Mouse (Mus musculus): ENCODE measurements around the gene Gm49387.

Gm49387 gene

DNA sequence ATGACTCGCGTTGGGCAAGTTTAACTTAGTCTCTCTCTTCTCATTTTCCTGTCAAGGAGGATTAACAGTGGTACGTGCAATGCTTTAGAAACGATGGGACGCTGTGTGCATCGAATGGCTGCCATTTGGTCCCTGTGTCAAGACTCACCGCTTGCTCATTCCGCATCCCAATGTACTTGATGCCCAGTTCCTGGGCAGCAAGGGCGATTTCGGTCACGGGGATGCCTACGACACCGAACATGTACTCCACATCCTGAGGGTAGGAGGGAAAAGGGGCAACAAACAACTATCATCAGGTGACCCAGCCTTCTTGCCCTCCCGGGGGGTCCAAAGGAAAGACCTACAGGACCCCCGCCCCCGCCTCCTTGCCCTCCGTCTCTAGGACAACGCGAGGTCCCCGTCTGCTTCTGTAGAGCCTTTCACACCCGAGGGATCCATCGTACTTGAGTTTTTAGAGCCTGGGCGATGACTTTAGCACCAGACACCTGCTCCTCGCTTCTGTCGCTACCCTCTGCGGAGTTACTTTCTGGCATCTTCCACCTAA is at the start of gene Gm49387:
Gene Gm49387 (minus strand): TSS at position 533 of the 544 bp plus-strand sequence.
- DNase-seq (ENCODE audit: low read depth, low spot score), result no peak

DNA sequence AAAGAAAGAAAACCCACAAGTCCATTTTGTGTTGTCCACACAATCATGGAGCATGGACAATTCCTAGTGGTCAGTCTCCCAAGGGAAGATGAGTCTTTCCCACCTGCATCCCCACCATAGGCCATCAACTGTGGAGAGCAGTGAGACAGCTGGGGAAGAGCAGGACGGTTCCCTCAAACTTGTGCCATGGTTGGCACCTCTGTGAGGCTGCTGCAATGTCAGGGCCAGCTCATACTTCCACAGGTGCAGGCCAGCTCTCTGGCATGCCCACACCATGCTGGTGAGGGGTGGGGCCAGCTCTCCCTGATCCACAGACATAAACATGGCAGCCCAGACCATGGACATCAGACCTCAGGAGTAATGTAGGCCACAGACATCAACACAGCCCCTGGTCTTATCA is 45.6 kb upstream of the Gm49387 start:
- DNase-seq (ENCODE audit: low read depth, low spot score), result no peak

DNA sequence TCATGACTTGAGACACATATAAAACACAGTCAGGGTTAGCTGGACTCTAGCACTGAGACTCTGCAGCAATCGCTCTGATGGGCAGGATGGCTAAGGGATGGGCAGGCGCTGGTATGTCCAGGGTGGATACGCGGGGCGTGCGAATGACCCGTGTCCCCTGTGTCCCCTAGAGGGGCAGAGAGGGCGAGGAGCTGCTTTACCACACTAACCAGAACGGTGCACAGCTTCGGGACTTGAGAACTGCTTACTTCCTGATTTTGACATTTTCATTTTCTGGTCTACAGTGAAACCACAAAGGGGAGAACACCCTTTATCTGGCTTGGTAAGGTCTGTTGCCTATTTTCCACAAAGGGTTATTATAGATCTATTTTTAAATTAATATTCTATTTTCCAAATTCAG is 45.0 kb upstream of the Gm49387 start:
- no peak for DNase-seq (ENCODE audit: low read depth, low spot score)

DNA sequence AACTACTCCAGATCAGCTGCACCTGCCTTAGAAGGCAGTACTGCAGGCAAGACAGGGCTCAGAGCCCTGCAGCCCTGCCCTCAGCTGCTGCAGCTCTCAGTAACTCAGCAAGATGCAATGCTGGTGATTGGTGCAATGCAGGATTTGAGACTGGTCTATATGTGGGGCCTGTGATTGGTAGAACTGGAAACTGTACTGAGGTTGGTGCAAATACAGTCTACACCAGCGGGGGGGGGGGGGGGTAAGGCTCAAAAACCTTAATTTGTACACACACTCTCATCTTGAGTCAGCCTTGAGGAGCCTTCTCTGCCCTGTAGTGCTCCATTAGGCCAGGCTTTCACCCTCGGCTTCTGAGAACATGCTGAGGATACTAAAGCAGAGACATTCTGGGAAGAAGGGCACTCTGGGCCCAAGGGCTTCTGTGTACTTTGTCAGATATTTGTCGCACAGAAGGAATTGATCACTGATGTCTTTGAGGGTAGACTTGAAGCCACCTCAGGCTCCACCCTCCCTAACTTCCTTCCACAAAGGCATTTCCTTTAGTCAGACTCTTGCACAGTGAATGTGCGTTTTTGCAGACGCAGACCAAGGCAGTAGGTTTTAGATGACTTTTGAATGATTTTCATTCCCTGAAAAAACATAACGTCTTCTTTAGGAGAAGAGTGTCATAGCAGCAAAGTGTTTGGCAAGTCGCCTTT is 43.8 kb upstream of the Gm49387 start:
- no peak for DNase-seq (ENCODE audit: low read depth, low spot score)

DNA sequence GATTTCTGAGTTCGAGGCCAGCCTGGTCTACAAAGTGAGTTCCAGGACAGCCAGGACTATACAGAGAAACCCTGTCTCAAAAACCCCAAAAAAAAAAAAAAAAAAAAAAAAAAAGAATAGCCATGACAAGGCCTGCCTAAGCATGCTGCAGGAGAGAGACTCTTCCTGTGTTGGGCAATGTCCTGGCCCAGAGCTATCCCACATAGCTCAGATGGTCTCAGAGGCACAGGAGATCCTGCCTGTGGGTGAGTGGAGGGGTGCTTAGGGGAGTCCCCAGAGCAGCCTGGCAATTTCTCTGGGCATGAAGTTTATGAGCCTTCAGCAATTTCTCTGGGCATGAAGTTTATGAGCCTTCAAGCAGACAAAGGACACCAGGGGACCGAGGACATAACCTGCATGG is 42.9 kb upstream of the Gm49387 start:
- DNase-seq (ENCODE audit: low read depth, low spot score), result no peak

DNA sequence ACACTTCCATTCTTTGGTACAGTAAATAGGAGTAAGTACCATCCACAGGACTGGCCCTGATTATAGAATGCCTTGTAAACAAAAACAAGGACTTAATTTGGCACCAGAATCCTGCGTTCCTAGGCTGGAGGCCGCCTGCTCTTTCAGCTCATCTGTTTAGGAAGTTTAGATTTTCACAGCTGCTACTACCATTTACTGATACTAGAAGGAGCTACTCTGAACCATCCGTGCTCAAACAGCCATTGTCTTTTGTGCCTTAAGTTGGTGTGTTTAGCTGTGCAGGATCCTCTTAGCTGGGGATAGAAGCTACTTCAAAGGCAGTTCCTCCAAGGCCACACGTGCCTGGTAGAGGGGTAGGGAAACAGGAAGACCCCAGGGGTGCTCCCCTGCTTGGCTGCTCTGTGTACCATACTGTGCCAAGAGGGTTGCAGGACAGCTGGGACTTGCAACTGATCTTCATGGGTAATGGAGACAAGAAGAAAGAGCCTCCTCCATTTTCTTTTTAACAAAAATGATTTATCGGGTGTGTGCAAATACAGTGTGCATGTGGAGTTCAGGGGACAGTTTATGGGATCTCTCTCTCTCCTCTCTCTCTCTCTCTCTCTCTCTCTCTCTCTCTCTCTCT is 41.4 kb upstream of the Gm49387 start:
- DNase-seq (ENCODE audit: low read depth, low spot score), result no peak

DNA sequence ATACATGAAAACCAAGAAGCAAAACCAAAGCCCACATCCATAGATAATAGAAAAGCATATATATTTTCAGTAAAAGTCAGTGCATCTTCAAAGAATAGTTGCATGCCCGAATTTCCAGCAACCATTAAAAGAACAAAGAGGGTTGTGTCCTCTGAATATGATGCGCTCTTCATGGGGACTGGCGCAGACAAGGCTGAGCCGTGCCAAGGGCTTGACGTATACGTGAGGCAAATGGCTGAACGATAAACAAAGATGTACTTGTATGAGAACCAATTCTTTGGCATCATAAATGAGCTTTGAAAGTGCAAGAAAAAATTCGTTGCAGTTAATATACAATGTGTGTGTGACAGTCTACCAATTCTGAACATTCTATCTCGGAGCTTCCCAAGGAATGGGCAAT is 40.6 kb upstream of the Gm49387 start:
- DNase-seq (ENCODE audit: low read depth, low spot score), result no peak

DNA sequence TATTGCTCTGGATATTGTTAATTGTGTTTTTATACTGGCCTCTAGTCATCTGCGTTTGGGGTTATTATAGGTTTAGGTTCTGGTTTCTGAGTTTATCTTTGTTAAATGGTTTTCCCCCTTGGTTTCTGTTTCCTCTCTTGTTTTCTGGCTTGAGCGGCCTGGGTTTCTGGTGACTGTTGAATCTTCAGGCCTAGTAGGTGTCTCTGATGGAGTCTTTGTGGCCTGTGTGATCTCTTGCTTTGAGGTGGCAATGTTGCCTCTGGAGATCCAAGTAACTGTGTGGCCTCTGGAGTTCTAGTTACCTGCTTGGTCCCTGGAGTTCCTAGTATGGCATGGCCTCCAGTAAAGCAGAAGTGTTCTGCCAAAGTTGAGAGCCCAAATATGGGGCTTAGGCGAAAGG is 40.0 kb upstream of the Gm49387 start:
- DNase-seq (ENCODE audit: low read depth, low spot score), result no peak

DNA sequence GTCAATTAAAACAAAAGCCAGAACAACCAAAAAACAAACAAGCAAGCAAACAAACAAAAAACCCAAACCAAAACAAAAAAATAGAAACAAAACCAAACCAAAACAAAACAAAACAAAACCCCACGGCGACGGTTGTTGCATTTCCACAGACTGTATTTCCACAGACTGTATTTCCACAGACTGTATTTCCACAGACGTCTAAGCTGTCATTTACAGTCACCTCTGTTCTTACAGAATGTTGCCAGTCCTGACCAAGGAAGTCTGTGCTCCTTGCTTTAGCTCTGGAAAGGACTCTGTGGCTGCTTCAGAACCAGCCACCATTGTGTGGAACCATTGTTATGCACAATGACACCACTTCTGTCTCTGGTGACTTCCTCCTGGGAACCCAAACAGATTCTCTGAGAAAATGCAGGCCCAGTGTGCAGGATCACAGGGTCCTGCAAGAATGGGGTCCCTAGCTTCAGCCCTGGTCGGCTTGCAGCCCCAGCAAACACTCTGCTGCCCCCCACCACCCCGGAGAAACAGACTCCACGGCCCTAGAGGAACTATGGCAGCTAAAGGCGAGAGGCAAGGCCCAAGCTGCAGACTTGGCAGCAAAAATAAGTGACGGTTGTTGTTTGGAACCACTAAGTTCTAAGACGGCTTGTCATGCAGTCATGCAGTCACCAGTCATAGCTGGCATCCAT is 31.1 kb upstream of the Gm49387 start:
- no peak for DNase-seq (ENCODE audit: low read depth, low spot score)

DNA sequence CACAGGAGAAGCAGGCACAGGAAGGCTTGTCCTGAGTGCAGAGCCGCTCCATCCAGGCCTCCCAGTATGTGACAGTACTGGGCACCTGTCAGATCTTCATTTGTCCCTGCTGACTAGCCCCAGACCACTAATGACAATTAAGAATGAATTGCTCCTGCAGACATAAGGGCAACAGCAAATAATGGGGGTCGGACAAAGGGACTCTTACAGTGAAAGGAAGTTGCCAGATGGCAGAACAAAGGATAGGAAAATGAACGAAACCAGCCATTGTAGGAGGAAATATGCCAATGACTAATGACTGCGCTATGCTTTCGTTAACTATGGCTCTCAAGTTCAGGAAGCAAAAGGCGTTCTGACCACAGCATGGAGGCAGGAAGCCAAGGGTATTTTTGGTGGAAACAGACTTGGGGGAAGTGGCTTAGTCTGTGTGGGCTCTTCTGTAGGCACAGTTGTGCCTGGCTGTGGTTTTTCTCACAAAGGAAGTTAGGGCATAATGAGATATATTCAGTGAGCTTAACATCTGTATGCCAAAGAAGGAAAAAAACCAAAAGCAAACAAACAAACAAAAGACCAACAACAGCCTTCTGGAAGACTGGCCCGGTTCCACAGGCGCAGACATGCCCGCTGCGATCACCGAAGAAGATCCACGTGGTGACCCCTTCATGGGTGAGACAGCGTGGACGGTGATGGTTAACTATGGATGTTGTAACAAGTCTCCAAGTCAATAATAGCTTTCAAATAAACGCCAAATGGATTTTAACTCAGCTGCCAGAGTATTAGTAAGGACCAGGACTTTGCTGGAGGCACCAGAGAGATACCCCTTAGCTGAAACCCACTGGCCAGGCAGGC is 29.2 kb upstream of the Gm49387 start:
- no peak for DNase-seq (ENCODE audit: low read depth, low spot score)

DNA sequence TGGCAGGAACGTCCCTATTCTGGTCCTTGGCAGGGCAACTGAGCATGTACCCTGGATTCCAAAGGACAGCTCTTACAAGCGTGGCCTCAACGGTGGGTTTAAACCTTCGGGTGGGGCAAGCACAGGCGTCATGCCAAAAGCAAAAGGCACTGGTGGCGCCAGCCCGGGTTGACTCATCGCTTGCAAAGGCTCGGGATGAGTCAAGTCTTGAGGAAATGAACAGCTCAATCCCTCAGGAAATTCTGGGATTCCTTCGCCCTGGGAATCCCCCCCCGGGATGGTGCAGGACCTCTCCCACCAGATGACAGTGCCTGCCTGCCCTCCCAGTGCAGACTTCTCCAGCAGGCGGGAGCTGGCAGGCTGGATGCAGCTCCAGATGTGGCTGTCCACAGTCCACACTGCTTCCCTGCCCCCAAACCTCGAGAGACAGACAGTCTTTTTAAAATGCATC is 28.5 kb upstream of the Gm49387 start:
- DNase-seq (ENCODE audit: low read depth, low spot score), result no peak

DNA sequence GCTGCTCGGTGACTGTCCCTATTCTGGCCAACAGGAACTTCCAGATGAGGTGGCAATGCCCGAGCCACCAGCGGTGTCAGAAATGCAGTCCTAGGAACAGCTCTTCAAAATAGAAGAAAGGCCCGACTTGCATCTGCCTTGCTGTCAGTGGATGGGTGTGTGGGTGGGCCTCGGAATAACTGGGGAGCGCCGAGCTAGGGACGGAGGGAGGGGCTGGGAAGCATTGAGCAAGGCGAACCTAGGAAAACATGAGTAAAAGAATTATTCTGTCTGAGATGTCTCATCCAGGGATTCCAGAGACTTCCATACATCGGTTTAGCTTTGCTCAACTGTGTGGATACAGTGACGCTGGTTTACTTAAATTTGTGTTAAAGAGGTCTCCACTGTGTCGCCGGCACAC is 27.6 kb upstream of the Gm49387 start:
- no peak for DNase-seq (ENCODE audit: low read depth, low spot score)

DNA sequence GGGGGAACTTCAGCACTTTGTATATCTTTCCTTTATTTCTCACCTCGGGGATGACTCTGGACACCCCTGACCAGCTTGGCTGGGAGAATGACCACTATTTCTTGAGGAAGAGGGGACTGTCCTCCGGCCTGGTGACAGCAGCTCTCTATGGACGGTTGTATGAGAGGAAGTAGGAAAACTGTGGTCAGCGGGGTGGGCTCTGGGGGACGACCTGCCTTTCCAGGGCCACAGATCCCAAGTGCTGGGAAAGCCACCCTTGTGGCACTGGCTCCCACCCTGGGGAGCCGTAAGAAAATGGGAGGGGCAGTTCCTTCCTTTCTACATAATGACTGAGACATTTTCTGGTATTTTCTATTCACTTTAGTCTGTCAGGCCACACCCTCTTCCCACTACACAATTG is 27.1 kb upstream of the Gm49387 start:
- no peak for DNase-seq (ENCODE audit: low read depth, low spot score)

DNA sequence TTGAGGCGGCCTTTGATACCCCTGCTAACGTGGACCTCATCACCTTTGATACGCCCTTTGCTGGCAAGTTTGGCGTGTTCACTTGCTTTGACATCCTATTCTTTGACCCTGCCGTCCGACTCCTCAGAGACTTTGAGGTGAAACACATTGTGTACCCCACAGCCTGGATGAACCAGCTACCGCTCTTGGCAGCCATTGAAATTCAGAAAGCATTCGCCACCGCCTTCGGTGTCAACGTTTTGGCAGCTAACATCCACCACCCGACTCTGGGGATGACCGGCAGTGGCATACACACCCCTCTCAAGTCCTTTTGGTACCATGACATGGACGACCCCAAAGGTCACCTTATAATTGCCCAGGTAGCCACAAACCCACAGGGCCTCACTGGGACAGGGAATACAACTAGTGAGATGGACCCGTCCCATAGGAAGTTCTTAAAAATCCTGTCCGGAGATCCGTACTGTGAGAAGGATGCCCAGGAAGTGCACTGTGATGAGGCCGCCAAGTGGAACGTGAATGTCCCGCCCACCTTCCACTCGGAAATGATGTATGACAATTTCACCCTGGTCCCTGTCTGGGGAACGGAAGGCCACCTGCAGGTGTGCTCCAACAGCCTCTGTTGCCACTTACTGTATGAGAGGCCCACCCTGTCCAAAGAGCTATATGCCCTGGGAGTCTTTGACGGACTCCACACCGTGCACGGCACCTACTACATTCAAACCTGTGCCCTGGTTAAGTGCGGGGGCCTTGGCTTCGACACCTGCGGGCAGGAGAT is 26.4 kb upstream of the Gm49387 start:
- DNase-seq (ENCODE audit: low read depth, low spot score), result no peak

DNA sequence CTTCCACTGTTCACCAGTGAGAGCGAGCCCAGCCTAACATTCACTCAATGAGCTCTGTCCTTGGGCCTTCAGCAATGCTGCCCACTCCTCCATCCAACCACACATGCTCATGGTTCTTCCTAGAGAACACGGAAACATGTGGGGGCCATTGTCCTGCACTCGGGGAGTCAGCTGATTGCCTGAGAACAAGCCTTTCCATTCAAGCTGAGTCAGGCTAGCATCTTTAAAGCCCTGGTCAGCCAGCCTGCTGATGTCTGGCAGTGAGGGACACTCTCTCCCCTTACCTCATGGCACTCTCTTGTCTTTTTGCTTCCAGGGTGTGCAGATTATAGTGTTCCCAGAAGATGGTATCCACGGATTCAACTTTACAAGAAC is 24.9 kb upstream of the Gm49387 start:
- DNase-seq (ENCODE audit: low read depth, low spot score), result no peak

DNA sequence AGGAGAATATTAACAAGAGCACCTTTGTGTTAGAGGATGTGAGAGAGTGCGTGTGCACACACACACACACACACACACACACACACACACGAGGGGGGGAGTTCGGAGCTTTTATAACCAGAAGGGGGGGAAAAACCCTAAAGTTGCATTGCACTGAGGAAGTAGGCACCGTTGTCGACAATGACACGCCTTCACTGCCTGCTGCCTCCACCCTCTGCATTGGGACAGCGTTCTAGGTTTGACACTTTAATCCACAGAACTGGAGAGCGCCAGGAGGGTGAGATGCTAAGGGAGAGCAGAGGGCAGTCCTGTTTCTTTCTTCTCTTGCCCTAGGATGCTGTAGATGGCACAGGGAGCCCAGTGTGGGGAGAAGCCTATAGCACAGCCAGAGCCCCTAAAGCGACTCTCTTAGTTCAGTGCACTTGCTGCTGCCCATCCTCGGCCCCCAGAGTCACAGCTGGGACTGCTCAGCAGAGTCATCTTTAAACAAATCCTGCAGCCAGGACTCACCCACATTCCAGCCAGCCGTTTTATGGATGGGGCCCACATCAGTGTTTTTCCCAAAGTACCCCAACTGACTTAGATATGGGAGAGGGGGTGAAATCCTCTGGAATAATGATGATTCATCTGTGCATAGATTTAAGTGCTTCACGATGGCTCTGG is 24.4 kb upstream of the Gm49387 start:
- DNase-seq (ENCODE audit: low read depth, low spot score), result no peak

DNA sequence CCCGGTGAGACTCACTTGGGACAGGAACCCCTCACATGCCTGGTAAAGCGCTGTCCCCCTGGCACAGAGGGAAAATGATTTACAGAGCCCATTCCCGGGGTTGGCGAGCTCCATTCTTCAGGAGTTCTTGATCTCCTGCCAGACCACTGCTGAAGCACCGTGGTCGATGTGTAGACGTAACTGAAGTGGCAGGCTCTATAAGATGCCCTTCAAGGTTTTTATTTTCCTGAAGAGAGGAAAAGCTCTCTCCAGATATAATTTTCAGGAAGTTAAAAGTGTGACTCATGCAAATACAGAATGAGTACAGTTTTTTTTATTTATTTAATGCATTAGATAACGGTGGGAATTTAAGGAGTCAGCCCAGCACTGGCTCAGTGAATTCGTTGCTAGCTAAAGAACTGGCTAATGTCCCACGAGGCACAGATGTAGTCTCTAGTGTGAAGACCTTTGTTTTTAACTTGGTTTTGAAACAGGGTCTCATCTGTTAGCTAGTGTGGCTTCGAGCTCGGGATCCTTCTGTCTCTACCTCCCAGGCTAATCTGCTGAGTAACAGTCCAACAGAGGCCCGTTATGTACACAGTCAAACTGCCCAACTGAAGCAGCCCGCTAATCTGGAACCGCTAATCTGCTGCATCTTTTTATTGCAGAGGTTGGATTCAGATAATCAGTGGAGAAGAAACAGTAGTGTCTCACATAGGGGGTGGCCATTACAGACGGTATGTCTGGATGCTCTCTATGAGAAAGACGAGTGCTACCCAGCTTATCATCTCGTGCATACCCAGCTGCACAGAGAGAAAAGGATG is 23.6 kb upstream of the Gm49387 start:
- DNase-seq (ENCODE audit: low read depth, low spot score), result no peak

DNA sequence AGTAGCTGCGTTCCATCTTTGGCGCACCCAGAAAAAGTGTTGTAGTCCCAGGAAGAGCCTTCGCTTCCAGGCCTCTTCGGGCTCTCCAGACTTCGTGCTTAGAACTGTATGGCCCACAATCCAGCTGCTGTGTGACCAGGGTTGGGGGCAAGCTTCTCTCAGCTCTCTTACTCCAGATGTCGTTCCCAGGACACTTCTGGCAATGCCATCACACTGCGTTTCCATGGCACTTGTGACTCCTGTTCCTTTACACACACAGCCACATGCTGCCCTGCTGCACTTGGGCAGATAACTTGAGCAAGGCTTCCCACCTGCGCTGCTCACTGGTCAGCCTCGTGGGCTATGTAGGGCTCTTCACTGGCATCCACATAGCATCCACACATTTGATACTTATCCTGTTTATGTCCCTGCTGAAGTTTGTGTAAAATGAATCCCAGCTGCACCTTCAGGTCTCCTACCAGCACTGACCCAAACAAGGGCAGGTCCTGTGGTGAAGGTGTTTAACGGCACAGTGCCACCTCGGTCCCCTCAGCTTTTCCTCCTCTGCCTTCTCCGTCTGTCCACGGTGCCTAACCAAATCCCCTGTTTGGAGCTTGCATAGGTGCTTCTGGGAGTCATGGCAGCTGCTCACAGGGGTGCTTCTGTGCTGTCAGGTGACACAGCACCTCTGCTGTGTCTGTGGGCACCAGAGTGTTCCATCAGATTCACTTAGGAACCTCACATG is 22.9 kb upstream of the Gm49387 start:
- DNase-seq (ENCODE audit: low read depth, low spot score), result no peak
